Mouse (Mus musculus) kidney, embryonic 14.5 days (tissue): ENCODE results near the gene Plekhh3. TPM values are rescaled to one million over a fixed set of nuclear protein-coding genes. Genes with fewer than 3 reads are reported as not detected.

ENCODE experiments used
- ATAC-seq: fragments of 200-750 bp; cut with Nextera tagmentation; 2 replicates; pipeline ENCODE4 v1.8.0; 2017; ENCODE audit warnings: moderate number of reproducible peaks, mild to moderate bottlenecking, moderate TSS enrichment, moderate library complexity; ENCODE audit not compliant: low FRiP score, low TSS enrichment
- H3K27ac ChIP-seq: fragments of 300-500 bp; sonication (generic); 2 replicates; pipeline ENCODE4 v1.5.1; 2014; ENCODE audit warnings: low read depth, mild to moderate bottlenecking, low read length, moderate library complexity, mixed read lengths
- H3K27me3 ChIP-seq: fragments of 300-500 bp; sonication (generic); 2 replicates; pipeline ENCODE4 v1.6.1; 2014; ENCODE audit warnings: mild to moderate bottlenecking, low read length; ENCODE audit not compliant: control insufficient read depth, insufficient read depth
- H3K36me3 ChIP-seq: fragments of 300-500 bp; sonication (generic); 2 replicates; pipeline ENCODE4 v1.6.1; 2014; ENCODE audit warnings: low read length, mixed read lengths; ENCODE audit not compliant: control insufficient read depth, insufficient read depth
- H3K4me1 ChIP-seq: fragments of 300-500 bp; sonication (generic); 2 replicates; pipeline ENCODE4 v1.6.1; 2014; ENCODE audit warnings: low read length, mixed read lengths; ENCODE audit not compliant: control insufficient read depth, insufficient read depth
- H3K4me2 ChIP-seq: fragments of 300-500 bp; sonication (generic); replicated peaks from 2 replicates; pipeline ENCODE4 v1.6.1; 2014; ENCODE audit warnings: low read depth, mild to moderate bottlenecking, low read length
- H3K4me3 ChIP-seq: fragments of 300-500 bp; sonication (generic); 2 replicates; pipeline ENCODE4 v1.5.1; 2014; ENCODE audit warnings: mild to moderate bottlenecking, low read length
- H3K9ac ChIP-seq: fragments of 300-500 bp; sonication (generic); 2 replicates; pipeline ENCODE4 v1.6.1; 2014; ENCODE audit warnings: low read depth, mild to moderate bottlenecking, low read length, moderate library complexity
- H3K9me3 ChIP-seq: fragments of 300-500 bp; sonication (generic); 2 replicates; pipeline ENCODE4 v1.6.1; 2016; ENCODE audit warnings: low read length; ENCODE audit not compliant: control insufficient read depth
- WGBS: fragments of 180-500 bp; shearing (Covaris S2); extraction: QIAGEN DNeasy Blood & Tissue Kit; methylation state at CpG from one replicate; pipeline ENCODE4 v1.1.7; 2014; 5-methylcytosine and 5-hydroxymethylcytosine counted together
- microRNA-seq: library from miRNA; unstranded; fragments of <30 nt; microRNA quantifications from one replicate; pipeline ENCODE4, GENCODE M21; 2016
- polyA plus RNA-seq: library from polyadenylated mRNA; unstranded; fragments of >200 nt; fragmentation: Nextera tagmentation; extraction: Ambion mirVana; gene quantifications from 2 replicates; pipeline ENCODE4 v1.2.1, GENCODE M21; 2014

The Plekhh3 gene
- polyA plus RNA-seq, 1 experiment from 2014 or later = 17.9 TPM

GRCm38 (mm10) chr11:101118105-101118504 is 53.0 kb downstream of the Plekhh3 start:
- Histone ChIP-seq H3K27ac (no peak overlapping the region), H3K4me1 (peaks cover 19% of the 10 kb centered on the region), H3K4me2 (peak overlapping the region; percentile 70), H3K27me3 (no peaks in the 10 kb centered on the region), H3K9me3 (no peaks in the 10 kb centered on the region), H3K4me3 (peak overlapping the region; percentile 89), H3K36me3 (peaks cover 16% of the 10 kb centered on the region; the same call in 1 of the 2 replicates), H3K9ac (peak overlapping the region; percentile 91; the same call in 1 of the 2 replicates)
- WGBS = 42% methylated on average over 4 of the region's 4 CpGs
- no peak for ATAC-seq

GRCm38 (mm10) chr11:101115564-101115963 is 55.6 kb downstream of the Plekhh3 start:
- Histone ChIP-seq H3K9me3 (no peaks in the 10 kb centered on the region), H3K36me3 (peaks cover 7% of the 10 kb centered on the region; the same call in 1 of the 2 replicates), H3K4me3 (no peak overlapping the region), H3K27ac (no peak overlapping the region; the same call in 1 of the 2 replicates), H3K4me1 (peaks cover 11% of the 10 kb centered on the region), H3K27me3 (no peaks in the 10 kb centered on the region), H3K4me2 (no peak overlapping the region), H3K9ac (no peak overlapping the region)
- ATAC-seq = no peak
- 63% methylated on average over 2 of the region's 2 CpGs for WGBS

Small RNA genes lying within 50 kb of the gene (microRNA-seq; reads per million reads assigned to microRNA genes)
- not detected for gene Gm27626

Other genes with a start within 250 kb of the Plekhh3 start
- 25.3 and 40.0 TPM in 2 replicates for gene Stat3, start 231.8 kb downstream of the Plekhh3 start, polyA plus RNA-seq
- 40.7 and 45.1 TPM in 2 replicates for gene Cavin1, start 200.5 kb downstream of the Plekhh3 start, polyA plus RNA-seq
- gene Atp6v0a1, start 161.9 kb downstream of the Plekhh3 start, polyA plus RNA-seq = 29.2 and 38.8 TPM in 2 replicates
- gene Naglu, start 101.3 kb downstream of the Plekhh3 start, polyA plus RNA-seq = 7.0 and 11.5 TPM in 2 replicates
- 0.16 TPM in 1 of 2 replicates, not detected in the other for gene Hsd17b1, start 92.9 kb downstream of the Plekhh3 start, polyA plus RNA-seq
- gene Coasy, start 88.8 kb downstream of the Plekhh3 start, polyA plus RNA-seq = 42.0 and 44.9 TPM in 2 replicates
- gene Mlx, start 84.1 kb downstream of the Plekhh3 start, polyA plus RNA-seq = 39.7 and 48.7 TPM in 2 replicates
- 52.0 and 61.8 TPM in 2 replicates for gene Psmc3ip, start 75.9 kb downstream of the Plekhh3 start, polyA plus RNA-seq
- 10.5 and 14.0 TPM in 2 replicates for gene Retreg3, start 51.5 kb downstream of the Plekhh3 start, polyA plus RNA-seq
- 81.9 and 95.4 TPM in 2 replicates for gene Tubg1, start 51.4 kb downstream of the Plekhh3 start, polyA plus RNA-seq
- gene Tubg2, start 15.4 kb downstream of the Plekhh3 start, polyA plus RNA-seq = 3.7 and 4.5 TPM in 2 replicates
- 1.7 and 2.1 TPM in 2 replicates for gene Cntnap1, start 828 bp downstream of the Plekhh3 start, polyA plus RNA-seq
- 0.24 and 0.51 TPM in 2 replicates for gene Ccr10, start 4.1 kb upstream of the Plekhh3 start, polyA plus RNA-seq
- gene Ezh1, start 55.1 kb upstream of the Plekhh3 start, polyA plus RNA-seq = 18.2 and 27.4 TPM in 2 replicates
- 248 and 275 TPM in 2 replicates for gene Ramp2, start 74.7 kb upstream of the Plekhh3 start, polyA plus RNA-seq
- gene Vps25, start 82.4 kb upstream of the Plekhh3 start, polyA plus RNA-seq = 154 and 160 TPM in 2 replicates
- 18.9 and 28.1 TPM in 2 replicates for gene Wnk4, start 89.2 kb upstream of the Plekhh3 start, polyA plus RNA-seq
- 1.2 and 1.7 TPM in 2 replicates for gene Cntd1, start 107.7 kb upstream of the Plekhh3 start, polyA plus RNA-seq
- gene Coa3, start 107.8 kb upstream of the Plekhh3 start, polyA plus RNA-seq = 204 and 207 TPM in 2 replicates
- 112 and 164 TPM in 2 replicates for gene Becn1, start 130.9 kb upstream of the Plekhh3 start, polyA plus RNA-seq
- gene Psme3, start 144.9 kb upstream of the Plekhh3 start, polyA plus RNA-seq = 113 and 130 TPM in 2 replicates
- gene Aoc2, start 153.7 kb upstream of the Plekhh3 start, polyA plus RNA-seq = 1.9 TPM in 2 replicates
- gene Aoc3, start 159.3 kb upstream of the Plekhh3 start, polyA plus RNA-seq = 0.23 and 0.37 TPM in 2 replicates
- gene G6pc, start 196.2 kb upstream of the Plekhh3 start, polyA plus RNA-seq = 0.08 TPM in 1 of 2 replicates, not detected in the other
- gene Aarsd1, start 246.3 kb upstream of the Plekhh3 start, polyA plus RNA-seq = 85.2 and 99.0 TPM in 2 replicates